Mouse (Mus musculus) lung, postnatal 4 days (tissue): Measurements from ENCODE around the gene 1700061G19Rik.

Source experiments
- DNase-seq, 2 experiments: peaks; one replicate each; pipeline ENCODE4 v3.0.0; 2021

Gene 1700061G19Rik

DNA sequence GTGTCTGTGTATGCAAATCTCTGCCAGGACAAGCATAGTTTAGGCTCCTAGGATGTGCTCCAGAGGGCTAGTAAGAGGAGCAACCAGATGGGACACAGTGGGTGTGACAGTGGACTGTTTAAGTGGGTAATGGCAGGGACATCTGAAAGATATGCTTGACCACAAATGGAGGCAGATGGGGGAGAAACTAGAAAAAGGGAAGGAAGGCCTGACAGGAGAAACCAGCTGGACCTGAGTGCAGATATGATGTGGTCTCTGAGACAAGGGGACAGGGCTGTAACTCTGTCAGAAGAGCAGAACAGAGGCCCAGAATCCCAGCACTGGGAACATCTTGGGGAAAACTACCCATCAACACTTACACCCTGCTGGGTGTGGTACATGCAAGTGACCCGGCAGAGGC is 54.3 kb downstream of the 1700061G19Rik start:
- no peak for DNase-seq

DNA sequence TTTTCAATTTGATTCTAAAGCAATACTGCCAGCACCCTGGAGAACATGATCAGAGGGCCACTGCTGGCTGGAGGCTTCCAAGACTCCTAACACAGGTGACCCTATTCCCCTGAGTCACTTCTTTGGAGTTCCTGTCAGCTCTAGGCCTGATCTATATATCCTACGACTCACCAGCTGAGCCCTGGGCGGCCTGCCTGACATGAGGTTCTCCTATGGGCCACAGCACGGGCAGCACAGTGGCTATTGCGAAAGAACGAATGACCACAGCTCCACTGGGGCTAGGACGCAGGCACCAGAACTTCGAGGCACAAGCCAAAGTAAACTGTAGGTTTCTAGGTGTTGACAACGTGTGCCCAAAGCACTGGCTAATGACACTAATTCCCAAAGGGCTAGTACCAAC is 54.7 kb downstream of the 1700061G19Rik start:
- no peak for DNase-seq

DNA sequence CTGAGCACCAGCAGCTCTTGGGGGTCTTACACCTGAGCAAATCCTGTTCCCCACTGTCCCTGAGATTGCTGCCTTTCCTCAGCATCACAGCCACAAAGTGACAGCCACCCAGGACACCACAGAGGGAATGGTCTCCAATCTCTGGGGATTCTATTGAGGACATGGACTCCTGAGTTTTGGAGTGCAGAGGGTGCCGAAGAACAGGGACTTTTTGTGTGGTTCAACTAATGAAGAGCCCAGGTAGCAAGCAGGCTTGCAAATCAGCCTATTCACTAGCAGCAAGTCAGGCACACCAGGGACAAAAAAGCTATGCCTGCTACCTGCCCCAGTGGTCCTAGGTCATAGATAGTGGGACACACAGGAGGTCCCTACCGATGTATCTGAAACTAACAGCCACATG is 58.1 kb downstream of the 1700061G19Rik start:
- no peak for DNase-seq

DNA sequence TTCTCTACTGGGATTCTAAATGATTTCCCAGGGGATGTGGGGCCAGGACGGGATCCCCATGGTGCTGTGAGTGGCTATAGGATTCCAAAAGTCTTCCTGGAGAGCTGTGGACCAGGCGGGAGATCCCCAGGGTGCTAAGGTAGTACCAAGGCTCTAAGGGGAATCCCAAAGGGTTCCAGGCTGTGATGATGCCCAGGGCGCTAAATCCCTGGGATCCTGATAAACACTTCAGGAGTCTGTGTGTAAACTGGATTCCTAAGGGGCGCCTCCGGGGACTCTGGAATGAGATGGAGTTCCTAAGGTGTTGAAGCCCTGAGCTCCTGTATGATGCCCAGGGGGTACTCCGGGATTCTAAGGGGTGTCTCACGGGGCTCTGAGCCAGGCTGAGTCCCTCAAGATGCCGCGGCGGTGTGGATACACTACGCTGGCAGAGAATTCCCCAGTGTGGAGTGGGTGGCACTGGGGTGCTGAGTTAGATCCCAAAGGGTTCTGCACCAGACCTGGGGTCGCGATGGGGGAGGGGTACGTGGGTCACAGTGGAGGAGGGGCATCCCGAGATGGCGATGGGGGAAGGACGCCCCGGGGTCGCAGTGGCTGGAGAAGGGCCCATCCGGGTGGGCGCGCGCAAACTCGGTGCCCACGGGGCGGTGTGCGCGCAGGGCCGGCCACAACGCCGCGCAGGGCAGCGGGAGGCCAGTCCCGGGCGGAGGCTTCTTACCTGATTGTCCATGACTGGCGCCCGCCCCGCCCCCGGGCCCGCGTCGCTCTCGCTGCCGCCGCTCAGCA is 59.5 kb downstream of the 1700061G19Rik start:
- DNase-seq: peak in 1 of 2 experiments; percentile 20

DNA sequence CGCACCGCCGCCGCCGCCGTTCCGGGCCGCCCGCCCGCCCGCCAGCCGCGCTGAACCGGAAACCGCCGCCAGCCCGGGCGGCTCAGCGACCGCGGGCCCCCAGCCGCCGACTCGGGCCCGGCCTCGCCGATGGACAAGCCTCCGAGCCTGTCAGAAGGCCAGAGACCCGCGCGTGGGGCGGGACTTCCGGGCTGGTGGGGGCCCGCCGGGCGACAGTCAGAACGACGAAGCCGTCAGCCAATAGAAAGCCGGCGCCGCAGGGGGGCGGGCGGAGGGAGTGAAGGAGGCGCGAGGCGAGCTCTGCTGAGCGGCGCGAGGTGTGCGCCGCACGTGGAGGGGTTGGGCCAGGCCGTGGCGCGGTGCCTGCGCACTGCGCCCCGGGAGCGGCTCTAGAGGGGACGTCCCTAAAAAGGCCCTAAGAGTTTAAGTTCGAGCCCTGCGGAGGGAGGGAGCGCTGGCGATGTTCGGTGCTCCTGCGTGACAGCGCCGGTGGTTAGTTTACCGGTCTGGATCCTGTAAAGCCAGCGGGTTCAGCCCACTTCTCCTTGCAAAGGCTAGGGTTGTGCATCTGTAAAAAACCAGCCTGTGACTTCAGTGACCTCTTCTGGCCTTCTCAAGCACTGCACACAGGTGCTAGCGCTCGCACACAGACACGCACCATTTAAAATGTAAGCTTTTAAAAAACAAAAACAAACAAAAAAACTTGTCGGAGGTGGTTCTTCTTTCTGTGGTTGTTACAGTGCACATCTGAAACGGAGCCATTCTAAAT is 60.3 kb downstream of the 1700061G19Rik start, which contains the start of gene Mllt1:
TSS of gene Mllt1 (minus strand) at position 53 of the 769 bp plus-strand sequence.
- peak; percentile 99 for DNase-seq

DNA sequence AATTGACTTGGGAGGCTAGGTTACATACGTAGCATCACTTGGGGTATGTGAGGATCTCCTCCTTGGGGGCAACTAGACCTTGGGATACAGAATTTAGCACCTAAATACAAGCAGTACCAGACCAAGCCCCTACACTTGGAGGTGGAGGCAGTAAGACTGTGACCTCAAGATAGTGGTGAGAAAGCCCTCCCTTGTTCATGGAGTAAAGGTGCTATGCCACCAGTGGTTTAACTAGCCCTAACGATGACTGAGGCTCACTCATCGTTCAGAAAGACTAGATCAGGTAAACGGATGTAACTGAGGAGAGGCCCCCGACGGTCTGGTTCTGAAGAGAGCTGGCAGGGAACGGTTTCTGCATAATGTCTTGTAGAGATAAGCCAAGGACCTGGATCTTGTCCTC is 61.5 kb downstream of the 1700061G19Rik start:
- no peak for DNase-seq
